Mouse (Mus musculus): ENCODE measurements at regions not wholly inside any gene's neighbourhood (a gene's known extent, or its start where the extent isn't known, plus 50 kb on each side); places are given as distances from the start of the nearest gene placed in this dataset.

DNA sequence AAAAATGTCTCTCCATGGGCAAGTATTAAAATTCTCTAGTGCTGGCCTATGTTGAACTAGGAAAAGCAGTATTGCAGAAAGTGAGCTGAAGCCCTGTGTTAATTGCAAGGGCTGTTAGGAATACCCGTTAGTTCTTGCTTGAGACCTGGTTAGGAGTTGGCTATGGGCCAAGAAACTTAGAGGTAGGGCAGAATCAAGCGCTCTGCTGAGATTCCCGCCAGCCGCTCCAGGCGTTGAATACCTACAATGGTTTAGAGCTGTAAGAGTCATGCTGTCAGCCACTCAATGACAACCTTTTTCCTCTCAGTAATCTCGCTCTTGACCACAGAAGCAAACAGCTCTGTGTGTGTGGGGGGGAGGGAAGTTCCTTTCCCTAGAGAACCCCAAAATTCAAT is 156.8 kb upstream of the Tom1l1 start:
- no peak for TF ChIP-seq CTCF (IDR thresholded peaks at IDR 0.05; ENCODE audit: low read depth)
- TF ChIP-seq EP300 (optimal IDR thresholded peaks at IDR 0.05): no peak

Data from stomach, postnatal 0 days (tissue).